Mouse (Mus musculus): Measurements from ENCODE around the gene Anxa4. TPM values are rescaled to one million over a fixed set of nuclear protein-coding genes. Genes with fewer than 3 reads are reported as not detected.

Anxa4 gene
- polyA plus RNA-seq, 1 experiment, result 27.8 TPM

GRCm38 (mm10) chr6:86778910-86779594 lies 14.3 kb downstream of the Anxa4 start:
- H3K27me3 ChIP-seq (ENCODE audit: control insufficient read depth, insufficient read depth, low read length), result no peaks in the 10 kb centered on the region
- no peaks in the 10 kb centered on the region for H3K36me3 ChIP-seq (ENCODE audit: control insufficient read depth, insufficient read depth, low read length)
- TF ChIP-seq POLR2A (IDR thresholded peaks at IDR 0.05; ENCODE audit: control insufficient read depth, extremely low read depth, insufficient read depth, low read length, poor library complexity), result no peak
- no peak for TF ChIP-seq CTCF (IDR thresholded peaks at IDR 0.05; ENCODE audit: borderline replicate concordance, control insufficient read depth, extremely low read depth, insufficient read depth, low read length, poor library complexity)
- no peaks in the 10 kb centered on the region for H3K4me1 ChIP-seq (replicated peaks; ENCODE audit: control insufficient read depth, insufficient read depth, low read length)
- 90% methylated on average over 10 of the region's 10 CpGs for WGBS
- DNase-seq, result no peak
- no peak overlapping the region for H3K27ac ChIP-seq (ENCODE audit: control insufficient read depth, insufficient read depth, low read length)
- no peak overlapping the region for H3K4me3 ChIP-seq (ENCODE audit: control insufficient read depth, insufficient read depth, low read length)

- Histone ChIP-seq H3K4me3 (ENCODE audit: control insufficient read depth, insufficient read depth, low read length) (no peak overlapping the region), H3K27me3 (ENCODE audit: control insufficient read depth, insufficient read depth, low read length) (no peaks in the 10 kb centered on the region), H3K36me3 (ENCODE audit: control insufficient read depth, insufficient read depth, low read length) (no peaks in the 10 kb centered on the region), H3K27ac (ENCODE audit: control insufficient read depth, insufficient read depth, low read length) (no peak overlapping the region), H3K4me1 (replicated peaks; ENCODE audit: control insufficient read depth, insufficient read depth, low read length) (no peaks in the 10 kb centered on the region)
- 50% methylated on average over 3 of the region's 3 CpGs for WGBS
- no peak for DNase-seq
- no peak for TF ChIP-seq POLR2A (IDR thresholded peaks at IDR 0.05; ENCODE audit: control insufficient read depth, extremely low read depth, insufficient read depth, low read length, poor library complexity)
- no peak for TF ChIP-seq CTCF (IDR thresholded peaks at IDR 0.05; ENCODE audit: borderline replicate concordance, control insufficient read depth, extremely low read depth, insufficient read depth, low read length, poor library complexity)
These were observed 16.2 kb downstream of the Anxa4 start for GRCm38 (mm10) chr6:86777181-86777580.

GRCm38 (mm10) chr6:86776706-86777071 lies 16.7 kb downstream of the Anxa4 start:
- H3K4me1 ChIP-seq (replicated peaks; ENCODE audit: control insufficient read depth, insufficient read depth, low read length), result no peaks in the 10 kb centered on the region
- no peak for TF ChIP-seq POLR2A (IDR thresholded peaks at IDR 0.05; ENCODE audit: control insufficient read depth, extremely low read depth, insufficient read depth, low read length, poor library complexity)
- no peak for TF ChIP-seq CTCF (IDR thresholded peaks at IDR 0.05; ENCODE audit: borderline replicate concordance, control insufficient read depth, extremely low read depth, insufficient read depth, low read length, poor library complexity)
- no peaks in the 10 kb centered on the region for H3K36me3 ChIP-seq (ENCODE audit: control insufficient read depth, insufficient read depth, low read length)
- no peak overlapping the region for H3K27ac ChIP-seq (ENCODE audit: control insufficient read depth, insufficient read depth, low read length)
- no peak for DNase-seq
- no peak overlapping the region for H3K4me3 ChIP-seq (ENCODE audit: control insufficient read depth, insufficient read depth, low read length)
- WGBS, result 89% methylated on average over 4 of the region's 4 CpGs
- no peaks in the 10 kb centered on the region for H3K27me3 ChIP-seq (ENCODE audit: control insufficient read depth, insufficient read depth, low read length)

GRCm38 (mm10) chr6:86776001-86776705 lies 17.2 kb downstream of the Anxa4 start:
- Histone ChIP-seq H3K4me1 (replicated peaks; ENCODE audit: control insufficient read depth, insufficient read depth, low read length) (no peaks in the 10 kb centered on the region), H3K27me3 (ENCODE audit: control insufficient read depth, insufficient read depth, low read length) (no peaks in the 10 kb centered on the region), H3K36me3 (ENCODE audit: control insufficient read depth, insufficient read depth, low read length) (no peaks in the 10 kb centered on the region), H3K4me3 (ENCODE audit: control insufficient read depth, insufficient read depth, low read length) (no peak overlapping the region), H3K27ac (ENCODE audit: control insufficient read depth, insufficient read depth, low read length) (no peak overlapping the region)
- DNase-seq, result no peak
- TF ChIP-seq POLR2A (IDR thresholded peaks at IDR 0.05; ENCODE audit: control insufficient read depth, extremely low read depth, insufficient read depth, low read length, poor library complexity) (no peak), CTCF (IDR thresholded peaks at IDR 0.05; ENCODE audit: borderline replicate concordance, control insufficient read depth, extremely low read depth, insufficient read depth, low read length, poor library complexity) (no peak)
- 95% methylated on average over 8 of the region's 8 CpGs for WGBS

GRCm38 (mm10) chr6:86774937-86775336 lies 18.4 kb downstream of the Anxa4 start:
- TF ChIP-seq CTCF (IDR thresholded peaks at IDR 0.05; ENCODE audit: borderline replicate concordance, control insufficient read depth, extremely low read depth, insufficient read depth, low read length, poor library complexity), result no peak
- TF ChIP-seq POLR2A (IDR thresholded peaks at IDR 0.05; ENCODE audit: control insufficient read depth, extremely low read depth, insufficient read depth, low read length, poor library complexity), result no peak
- H3K4me3 ChIP-seq (ENCODE audit: control insufficient read depth, insufficient read depth, low read length), result no peak overlapping the region
- WGBS, result 88% methylated on average over 6 of the region's 6 CpGs
- no peaks in the 10 kb centered on the region for H3K36me3 ChIP-seq (ENCODE audit: control insufficient read depth, insufficient read depth, low read length)
- no peaks in the 10 kb centered on the region for H3K4me1 ChIP-seq (replicated peaks; ENCODE audit: control insufficient read depth, insufficient read depth, low read length)
- no peaks in the 10 kb centered on the region for H3K27me3 ChIP-seq (ENCODE audit: control insufficient read depth, insufficient read depth, low read length)
- H3K27ac ChIP-seq (ENCODE audit: control insufficient read depth, insufficient read depth, low read length), result no peak overlapping the region
- DNase-seq, result no peak

GRCm38 (mm10) chr6:86773830-86774229 lies 19.6 kb downstream of the Anxa4 start:
- no peak overlapping the region for H3K27ac ChIP-seq (ENCODE audit: control insufficient read depth, insufficient read depth, low read length)
- H3K27me3 ChIP-seq (ENCODE audit: control insufficient read depth, insufficient read depth, low read length), result no peaks in the 10 kb centered on the region
- no peak for DNase-seq
- no peaks in the 10 kb centered on the region for H3K4me1 ChIP-seq (replicated peaks; ENCODE audit: control insufficient read depth, insufficient read depth, low read length)
- 95% methylated on average over 4 of the region's 4 CpGs for WGBS
- TF ChIP-seq CTCF (IDR thresholded peaks at IDR 0.05; ENCODE audit: borderline replicate concordance, control insufficient read depth, extremely low read depth, insufficient read depth, low read length, poor library complexity) (no peak), POLR2A (IDR thresholded peaks at IDR 0.05; ENCODE audit: control insufficient read depth, extremely low read depth, insufficient read depth, low read length, poor library complexity) (no peak)
- H3K36me3 ChIP-seq (ENCODE audit: control insufficient read depth, insufficient read depth, low read length), result no peaks in the 10 kb centered on the region
- H3K4me3 ChIP-seq (ENCODE audit: control insufficient read depth, insufficient read depth, low read length), result no peak overlapping the region

Measured in thymus, adult 2 months (tissue).